Mouse (Mus musculus) brain, adult 10 weeks (tissue): Measurements from ENCODE around the gene Gm38392. TPM values are rescaled to one million over a fixed set of nuclear protein-coding genes. Genes with fewer than 3 reads are reported as not detected.

Experiments
- polyA plus RNA-seq: library from polyadenylated mRNA; stranded (reverse); fragments of 350-450 nt; fragmentation: Illumina TruSeq; extraction: RNeasy Lipid Tissue Mini Kit (QIAGEN cat#74804); gene quantifications from one replicate; pipeline ENCODE4 v1.2.3, GENCODE M21; 2015; ENCODE audit warnings: low read depth, low replicate concordance

Gene Gm38392
- polyA plus RNA-seq = not detected

DNA sequence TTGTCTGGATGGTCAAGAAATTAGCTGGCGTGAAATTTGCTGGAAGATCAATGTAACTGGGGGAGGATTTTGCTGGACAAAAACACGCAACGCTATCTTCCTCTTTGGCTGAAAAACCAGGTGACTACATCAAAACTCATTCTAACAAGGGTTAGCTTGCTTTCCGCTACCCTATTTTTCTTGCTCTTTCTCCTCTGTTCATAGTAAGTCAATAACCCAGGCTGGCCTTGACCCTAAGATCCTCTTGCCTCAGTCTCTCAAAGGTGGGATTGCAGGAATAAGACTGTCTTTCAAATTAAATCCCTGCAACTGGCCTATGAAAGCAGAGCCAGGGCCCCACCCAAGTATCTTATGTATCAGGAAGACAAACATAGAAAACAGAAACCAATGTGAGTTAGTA is at the start of gene Gm38392:
Gene Gm38392, minus strand, starts transcription at position 101 of the 400 bp plus-strand sequence.

DNA sequence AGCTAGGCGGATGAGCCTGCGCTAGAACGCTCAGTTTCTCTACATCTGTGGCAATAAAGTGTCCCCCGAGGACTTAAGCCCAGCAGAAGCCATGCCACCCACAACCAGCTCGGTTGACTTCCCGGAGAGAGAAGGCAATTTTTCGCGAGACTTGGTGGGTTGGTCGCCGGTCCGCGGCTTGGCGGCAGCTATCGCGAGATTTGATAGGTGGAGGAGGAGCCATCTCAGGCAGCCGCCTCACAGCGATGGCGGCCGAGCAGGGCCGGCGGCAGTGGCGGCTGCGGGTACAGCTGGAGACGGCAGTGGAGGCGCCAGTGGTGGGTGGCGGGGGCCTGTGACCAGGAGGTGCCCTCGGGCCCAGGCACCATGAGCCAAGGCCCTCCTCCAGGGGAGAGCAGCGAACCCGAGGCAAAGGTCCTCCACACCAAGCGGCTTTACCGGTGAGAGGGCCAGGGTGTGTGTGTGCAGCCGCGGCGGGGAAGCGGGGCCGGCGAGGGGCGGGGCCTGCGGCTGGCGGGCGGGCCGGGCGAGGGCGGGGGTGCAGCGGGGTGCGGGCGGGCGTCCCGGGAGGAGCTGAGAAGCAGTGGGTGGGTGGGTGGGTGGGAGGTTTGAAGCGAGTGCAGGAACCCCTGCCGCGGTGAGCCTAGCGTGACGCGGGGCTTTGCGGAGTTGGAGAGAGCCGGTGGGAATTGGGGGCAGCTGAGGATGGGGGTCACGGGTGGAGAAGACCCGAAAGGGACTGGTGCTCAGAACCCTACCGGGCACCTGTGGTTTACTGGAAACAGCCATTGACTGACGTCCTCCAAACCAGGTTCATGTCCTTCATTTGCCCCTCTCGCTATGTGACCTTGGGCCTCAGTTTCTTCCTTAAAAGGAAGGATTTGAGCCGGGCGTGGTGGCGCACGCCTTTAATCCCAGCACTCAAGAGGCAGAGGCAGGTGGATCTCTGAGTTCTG is 49.3 kb upstream of the Gm38392 start, which contains the start of the genes Tmem79 and Smg5:
Gene Tmem79, minus strand, starts transcription at position 91 of the 956 bp plus-strand sequence.
Gene Smg5, plus strand, starts transcription at position 203 of the 956 bp plus-strand sequence.

DNA sequence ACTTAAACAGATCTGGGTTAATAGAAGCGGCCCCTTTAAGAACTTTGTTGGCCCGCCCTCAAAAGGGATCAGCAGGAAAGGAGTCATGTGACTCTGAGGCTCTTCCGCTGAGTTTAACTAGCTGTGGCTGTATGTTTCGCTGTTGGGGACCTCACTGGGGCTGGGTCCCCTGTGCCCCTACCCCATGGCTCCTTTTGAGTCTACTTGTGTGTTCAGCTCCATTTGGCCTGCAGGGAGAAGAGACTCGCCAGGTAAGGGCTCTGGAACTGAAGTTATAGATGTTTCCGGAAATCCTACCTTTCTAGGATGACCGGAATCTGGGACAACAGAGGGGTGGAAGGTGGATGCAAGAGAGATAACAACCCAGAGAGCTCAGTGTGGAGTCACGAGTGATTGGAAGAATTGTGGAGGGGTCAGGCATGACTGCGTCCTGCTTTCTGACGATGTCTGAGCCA is 38.0 kb upstream of the Gm38392 start, which contains the start of gene Glmp:
Gene Glmp, plus strand, starts transcription at position 73 of the 455 bp plus-strand sequence.

DNA sequence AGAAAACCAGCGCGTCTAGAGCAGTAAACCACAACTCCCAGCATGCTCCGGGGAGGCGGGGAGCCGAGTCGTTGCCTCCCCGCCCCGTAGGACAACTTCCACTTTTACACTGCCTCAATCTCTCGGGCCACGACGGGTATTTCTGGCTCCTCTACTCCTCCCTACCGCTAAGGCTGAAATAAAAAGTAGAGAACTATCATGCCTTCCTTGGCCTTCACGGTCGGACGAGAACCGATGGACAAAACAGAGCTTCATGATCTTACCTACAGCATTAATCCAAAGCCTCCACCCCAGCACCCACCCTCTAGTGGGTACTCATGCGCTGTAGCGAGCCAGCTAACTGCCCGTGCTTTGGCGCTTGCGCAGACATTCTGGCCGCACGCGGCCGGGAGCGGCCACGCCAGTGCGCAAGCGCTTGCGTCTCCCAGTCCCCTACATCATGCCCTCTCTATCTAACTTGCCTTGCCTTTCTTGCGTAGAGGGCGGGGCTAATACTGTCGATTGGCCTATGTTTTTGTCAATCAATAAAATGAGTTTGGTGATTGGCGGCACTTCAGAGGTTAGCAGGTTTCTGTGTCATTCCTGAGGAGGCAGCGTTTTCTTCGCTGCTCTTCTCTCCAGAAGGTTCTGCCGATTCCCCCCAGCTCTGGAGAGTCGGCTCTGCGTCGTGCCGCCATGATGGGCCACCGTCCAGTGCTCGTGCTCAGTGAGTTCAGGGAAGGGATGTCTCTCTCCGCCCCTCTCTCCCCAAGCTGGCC is 9.7 kb upstream of the Gm38392 start, which contains the start of the genes Tsacc and Cct3:
Gene Tsacc, minus strand, starts transcription at position 439 of the 758 bp plus-strand sequence.
Gene Cct3, plus strand, starts transcription at position 556 of the 758 bp plus-strand sequence.

DNA sequence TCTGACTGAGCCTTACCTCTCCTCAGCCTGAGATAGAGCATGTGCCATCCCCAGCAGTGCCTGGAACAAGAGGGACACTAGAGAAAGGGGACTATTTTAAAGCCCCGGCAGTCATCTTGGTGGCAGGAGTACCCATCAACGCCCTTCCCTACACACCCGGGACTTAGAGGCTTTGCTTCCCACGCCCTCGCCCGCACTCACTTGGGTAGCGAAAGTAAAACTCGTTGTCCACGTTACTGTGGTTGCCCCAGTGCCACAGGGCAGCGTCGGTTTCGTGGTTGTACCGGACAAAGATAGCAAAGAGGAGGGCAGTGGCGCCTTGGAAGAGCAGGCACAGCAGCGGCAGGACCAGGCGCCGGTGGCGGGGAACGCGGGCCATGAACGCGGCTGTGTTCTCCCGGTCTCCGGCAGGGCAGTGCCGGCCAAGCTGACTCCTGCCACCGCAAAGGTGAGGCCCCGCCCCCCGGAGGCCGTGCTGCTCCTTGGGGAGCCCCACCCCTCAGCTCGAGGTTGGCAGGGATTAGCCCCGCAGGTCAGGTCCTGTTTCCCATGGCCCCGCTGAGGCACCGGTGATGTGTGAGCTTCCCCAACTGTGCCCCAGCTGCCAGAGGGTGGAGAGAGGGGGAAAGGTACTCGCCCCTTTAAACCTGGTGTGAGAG is 32.6 kb downstream of the Gm38392 start, which contains the start of gene Rhbg:
Gene Rhbg, minus strand, starts transcription at position 442 of the 659 bp plus-strand sequence.

Other genes starting within 250 kb of the Gm38392 start
- 19.4 TPM for gene Gpatch4, start 244.1 kb downstream of the Gm38392 start, polyA plus RNA-seq
- gene Naxe, start 228.7 kb downstream of the Gm38392 start, polyA plus RNA-seq = 138 TPM
- gene Ttc24, start 208.9 kb downstream of the Gm38392 start, polyA plus RNA-seq = not detected
- 0.25 TPM for gene Iqgap3, start 205.2 kb downstream of the Gm38392 start, polyA plus RNA-seq
- 113 TPM for gene Mef2d, start 144.8 kb downstream of the Gm38392 start, polyA plus RNA-seq
- gene Rhbg, start 32.5 kb downstream of the Gm38392 start, polyA plus RNA-seq = not detected
- 5.0 TPM for gene Tsacc, start 9.8 kb upstream of the Gm38392 start, polyA plus RNA-seq
- gene Cct3, start 9.9 kb upstream of the Gm38392 start, polyA plus RNA-seq = 201 TPM
- gene Glmp, start 37.8 kb upstream of the Gm38392 start, polyA plus RNA-seq = 103 TPM
- gene Tmem79, start 48.9 kb upstream of the Gm38392 start, polyA plus RNA-seq = 0.67 TPM
- 60.0 TPM for gene Smg5, start 49.0 kb upstream of the Gm38392 start, polyA plus RNA-seq
- gene Paqr6, start 77.4 kb upstream of the Gm38392 start, polyA plus RNA-seq = 14.8 TPM
- 0.67 TPM for gene Bglap3, start 85.5 kb upstream of the Gm38392 start, polyA plus RNA-seq
- not detected for gene Bglap2, start 91.5 kb upstream of the Gm38392 start, polyA plus RNA-seq
- gene Bglap, start 97.3 kb upstream of the Gm38392 start, polyA plus RNA-seq = not detected
- gene Pmf1, start 123.1 kb upstream of the Gm38392 start, polyA plus RNA-seq = 10.5 TPM
- gene Slc25a44, start 137.9 kb upstream of the Gm38392 start, polyA plus RNA-seq = 56.1 TPM
- 41.2 TPM for gene Sema4a, start 174.0 kb upstream of the Gm38392 start, polyA plus RNA-seq
- gene Lmna, start 222.7 kb upstream of the Gm38392 start, polyA plus RNA-seq = 42.8 TPM
- gene Mex3a, start 245.2 kb upstream of the Gm38392 start, polyA plus RNA-seq = 1.5 TPM